Mouse (Mus musculus): Measurements from ENCODE around the gene Gemin8.
A peak's percentile ranks its signal among the peaks of the same experiment; 100 is the strongest.

The Gemin8 gene

GRCm38 (mm10) chrX:166230515-166231267, 60.4 kb downstream of the Gemin8 start:
- no peak for DNase-seq

GRCm38 (mm10) chrX:166236131-166236530, 65.9 kb downstream of the Gemin8 start:
- no peak for DNase-seq

GRCm38 (mm10) chrX:166238831-166239460, 68.7 kb downstream of the Gemin8 start, which contains the start of gene Gpm6b:
Gene Gpm6b, plus strand, starts transcription at chrX:166238911.
- DNase-seq: peak; percentile 40

- DNase-seq: no peak
Measured at GRCm38 (mm10) chrX:166239520-166239919, 69.3 kb downstream of the Gemin8 start.

Data from kidney, adult 11 months (tissue).